Mouse (Mus musculus) ES-CJ7 (cell line): ENCODE data around the gene Gm43552.
"Not testable (repeated sequence)": the region's sequence is repeated elsewhere in the genome, so short reads cannot be mapped to it uniquely, and the experiment has no call there.

Source experiments
- DNase-seq: peaks from one replicate; pipeline ENCODE4 v3.0.0; 2011; ENCODE audit warnings: low read depth, low spot score

Gene Gm43552

DNA sequence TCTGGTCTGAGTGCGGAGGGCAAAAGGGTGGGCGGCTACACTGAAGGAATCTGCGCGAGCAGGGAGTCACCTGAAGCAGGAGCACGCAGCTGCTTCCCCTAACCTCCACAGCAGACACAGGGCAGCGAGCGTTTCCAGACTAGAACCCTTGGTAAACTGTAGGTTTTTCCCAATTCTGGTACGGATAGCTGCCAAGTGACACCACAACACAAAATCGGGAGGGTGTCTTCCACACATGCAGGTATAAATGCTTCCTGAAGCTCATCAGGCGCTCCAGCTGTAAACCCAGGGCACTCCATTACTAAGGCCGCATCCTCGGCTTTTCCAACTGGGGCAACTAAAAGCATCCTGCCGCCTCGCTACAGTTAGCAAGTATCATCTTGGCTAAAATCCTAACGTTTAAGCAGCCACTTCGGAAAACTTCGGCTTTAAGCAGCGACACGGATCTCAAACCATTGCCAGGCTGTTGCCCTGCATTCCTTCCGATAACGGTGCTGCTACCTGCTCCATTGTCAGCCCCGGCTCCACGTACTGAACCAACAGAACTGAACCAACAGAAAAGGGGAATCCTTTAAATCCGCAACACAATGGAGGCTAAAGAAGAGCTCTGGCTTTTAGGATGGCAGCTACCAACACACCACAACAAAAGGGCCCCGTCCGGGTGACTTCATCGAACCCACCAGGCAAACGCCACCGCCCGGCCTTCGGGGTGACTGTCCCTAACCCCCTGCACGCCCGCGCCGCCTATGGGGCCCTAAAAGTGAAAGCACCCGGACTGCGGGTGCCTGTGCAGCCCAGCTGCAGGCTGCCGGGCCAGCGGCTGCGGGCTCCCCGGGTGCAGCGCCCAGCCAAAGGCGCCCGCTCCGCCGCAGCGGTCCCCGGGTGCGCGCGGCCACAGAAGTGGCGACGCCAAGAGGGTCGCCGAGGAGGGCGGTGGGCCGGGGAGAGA, 592 bp downstream of the Gm43552 start:
- DNase-seq = peak; percentile 51

GRCm38 (mm10) chr5:65489830-65490229, 2.8 kb downstream of the Gm43552 start:
- DNase-seq = no peak

DNA sequence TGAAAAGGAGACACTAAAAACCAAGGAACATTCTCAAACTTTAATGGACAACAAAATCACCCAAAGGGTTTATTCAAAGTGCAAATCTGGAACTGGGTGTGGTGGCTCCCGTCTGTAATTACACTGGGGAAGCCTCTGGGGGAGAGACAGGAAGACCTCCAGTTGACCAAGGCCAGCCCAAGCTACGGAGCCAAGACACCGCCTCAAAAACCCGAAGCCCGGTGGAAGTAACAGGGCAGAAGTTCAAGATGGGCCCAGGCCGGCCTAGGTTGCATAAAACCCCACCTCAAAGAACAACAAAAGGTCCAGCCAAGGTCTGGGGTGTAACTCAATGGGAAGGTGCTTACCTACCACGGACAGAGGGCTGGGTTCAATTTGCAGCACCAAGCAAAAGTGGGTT, 3.9 kb downstream of the Gm43552 start:
- DNase-seq = peak; percentile 48

GRCm38 (mm10) chr5:65487381-65487780, 5.3 kb downstream of the Gm43552 start:
- no peak for DNase-seq

DNA sequence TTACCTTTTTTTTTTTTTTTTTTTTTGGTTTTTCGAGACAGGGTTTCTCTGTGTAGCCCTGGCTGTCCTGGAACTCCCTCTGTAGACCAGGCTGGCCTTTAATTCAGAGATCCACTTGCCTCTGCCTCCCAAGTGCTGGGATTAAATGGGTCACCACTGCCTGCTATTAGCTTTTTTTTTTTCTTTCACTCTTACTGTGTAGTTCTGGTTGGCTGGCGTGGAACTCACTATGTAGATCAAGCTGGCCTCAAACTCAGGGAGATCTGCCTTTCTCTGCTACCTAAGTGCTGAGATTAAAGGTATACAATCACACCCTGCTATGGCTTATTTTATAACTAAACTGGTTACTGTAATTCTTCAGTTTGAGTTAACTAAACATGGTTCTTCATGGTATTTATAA, 6.1 kb downstream of the Gm43552 start:
- no peak for DNase-seq

DNA sequence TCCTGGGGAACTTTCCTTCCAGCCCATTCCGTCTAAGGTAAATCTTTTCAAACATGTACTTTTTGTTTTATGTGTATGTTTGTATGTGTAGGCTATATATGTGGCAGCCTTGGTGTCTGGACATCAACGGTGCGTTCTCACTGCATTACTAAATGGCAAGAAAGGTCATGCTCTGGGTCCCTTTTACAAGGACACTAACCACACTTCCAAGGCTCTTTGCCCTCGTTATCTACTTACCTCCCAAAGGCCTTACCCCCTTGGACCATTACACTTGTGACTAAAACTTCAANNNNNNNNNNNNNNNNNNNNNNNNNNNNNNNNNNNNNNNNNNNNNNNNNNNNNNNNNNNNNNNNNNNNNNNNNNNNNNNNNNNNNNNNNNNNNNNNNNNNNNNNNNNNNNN, 9.6 kb downstream of the Gm43552 start:
- no peak for DNase-seq

DNA sequence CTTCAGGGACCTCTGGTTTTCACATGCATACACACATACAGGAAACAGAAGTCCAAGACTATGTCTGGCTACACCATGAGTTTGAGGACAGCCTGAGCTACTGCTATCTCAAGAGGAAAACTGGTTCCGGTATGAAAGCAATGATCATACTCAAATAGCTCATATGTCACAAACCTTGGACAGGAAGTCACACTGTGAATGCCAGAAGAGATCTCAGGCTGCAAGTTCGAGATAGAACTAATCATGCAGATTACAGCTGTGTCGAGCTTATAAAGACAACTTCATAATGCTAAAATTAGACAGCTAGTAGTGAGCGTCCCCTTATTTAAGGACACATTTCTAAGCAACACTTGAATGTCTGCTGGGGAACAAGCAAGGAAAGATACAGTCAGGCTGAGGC, 12.1 kb downstream of the Gm43552 start:
- DNase-seq = no peak

- no peak for DNase-seq
These were observed 12.8 kb downstream of the Gm43552 start for GRCm38 (mm10) chr5:65479681-65480445.

DNA sequence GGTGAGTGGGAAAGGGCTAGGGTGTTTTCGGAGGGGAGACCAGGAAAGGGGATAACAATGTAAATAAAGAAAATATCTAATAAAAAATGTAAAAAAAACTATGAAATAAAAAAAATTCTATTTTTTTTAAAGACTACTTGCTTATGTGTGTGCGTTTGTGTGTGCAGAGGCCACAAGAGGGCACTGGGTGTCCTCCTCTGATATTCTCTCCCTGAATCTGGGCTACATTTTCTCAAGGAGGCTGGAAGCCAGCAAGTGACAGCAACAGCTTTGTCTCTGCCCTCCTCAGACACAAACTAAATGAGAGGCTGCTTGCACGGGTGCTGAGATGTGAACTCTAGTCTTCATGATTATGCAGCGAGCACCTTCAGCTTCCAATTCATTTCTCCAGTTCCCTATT, 14.4 kb downstream of the Gm43552 start:
- DNase-seq = peak; percentile 14

DNA sequence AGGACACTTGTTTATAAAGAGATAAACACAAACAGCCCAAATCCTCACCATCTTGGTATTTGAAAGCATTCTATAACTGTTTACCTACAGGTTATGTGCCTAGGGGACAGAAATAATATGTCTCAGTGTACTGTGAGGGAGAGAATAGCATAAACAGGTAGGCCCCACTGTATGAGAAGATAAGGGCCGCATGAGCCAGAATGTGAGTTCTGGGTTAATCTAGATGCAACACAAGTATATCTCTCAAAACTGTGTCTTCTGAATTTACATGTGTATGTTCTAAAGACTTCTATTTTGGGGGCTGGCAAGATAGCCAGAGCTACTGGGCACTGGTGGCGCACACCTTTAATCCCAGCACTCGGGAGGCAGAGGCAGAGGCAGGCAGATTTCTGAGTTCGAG, 15.9 kb downstream of the Gm43552 start:
- not testable (repeated sequence) for DNase-seq

GRCm38 (mm10) chr5:65475806-65476205, 16.8 kb downstream of the Gm43552 start:
- no peak for DNase-seq

- DNase-seq = no peak
These were observed 22.9 kb downstream of the Gm43552 start for GRCm38 (mm10) chr5:65469766-65470165.

GRCm38 (mm10) chr5:65466911-65467310, 25.7 kb downstream of the Gm43552 start:
- DNase-seq = peak; percentile 83

DNA sequence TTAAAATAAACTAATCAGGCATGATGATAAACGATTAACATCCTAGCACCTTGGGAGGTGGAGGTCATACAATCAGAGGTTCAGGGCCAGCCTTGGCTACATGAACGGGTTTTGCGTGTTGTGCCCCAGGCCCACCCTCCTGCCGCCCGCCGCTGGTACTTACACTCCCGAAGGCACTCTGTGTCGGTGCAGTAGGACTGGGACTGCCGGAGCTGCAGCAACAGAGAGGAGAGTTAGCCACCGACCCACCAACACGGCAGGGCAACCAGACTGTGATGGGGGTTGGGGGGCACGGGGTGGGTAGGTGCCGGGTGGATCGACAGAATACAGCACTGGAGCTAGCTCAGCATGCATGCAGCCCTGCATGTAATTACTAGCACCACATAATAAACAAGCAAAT, 32.3 kb downstream of the Gm43552 start:
- no peak for DNase-seq

DNA sequence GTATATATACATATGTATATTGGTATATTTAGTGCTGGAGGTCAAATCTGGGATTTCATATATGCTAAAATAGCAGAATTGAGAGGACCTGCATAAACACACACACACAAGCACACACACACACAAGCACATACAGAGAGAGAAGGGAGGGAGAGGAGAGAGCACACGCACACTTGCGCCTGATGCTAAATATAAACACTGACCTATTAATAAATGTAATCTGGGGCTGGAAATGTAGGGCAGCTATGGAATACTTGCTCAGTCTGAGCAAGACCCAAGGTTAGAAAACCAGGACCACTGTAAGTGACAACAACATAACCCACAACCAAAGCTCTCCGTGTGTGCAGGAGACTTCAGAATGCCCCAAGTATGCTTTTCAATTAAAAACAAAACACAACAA, 33.2 kb downstream of the Gm43552 start:
- DNase-seq = no peak

DNA sequence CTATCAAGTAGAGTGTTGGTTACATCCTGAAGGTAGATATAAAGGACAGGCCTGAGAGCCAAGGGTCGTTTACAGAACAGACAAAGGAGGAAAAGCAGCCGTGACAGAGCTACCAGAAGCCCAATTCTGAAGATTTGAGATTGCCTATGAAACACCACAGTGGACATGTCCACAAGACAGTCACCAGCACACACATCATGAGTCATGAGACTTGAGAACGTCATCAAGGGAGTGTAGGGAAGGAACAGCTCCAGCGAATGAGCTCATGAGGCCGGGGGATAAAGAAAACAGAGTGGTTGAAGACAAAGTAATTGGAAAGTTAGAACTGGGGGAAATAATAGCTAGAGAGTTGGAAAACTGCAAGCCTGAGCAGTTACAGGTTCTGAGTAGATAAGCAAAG, 34.8 kb downstream of the Gm43552 start:
- no peak for DNase-seq

DNA sequence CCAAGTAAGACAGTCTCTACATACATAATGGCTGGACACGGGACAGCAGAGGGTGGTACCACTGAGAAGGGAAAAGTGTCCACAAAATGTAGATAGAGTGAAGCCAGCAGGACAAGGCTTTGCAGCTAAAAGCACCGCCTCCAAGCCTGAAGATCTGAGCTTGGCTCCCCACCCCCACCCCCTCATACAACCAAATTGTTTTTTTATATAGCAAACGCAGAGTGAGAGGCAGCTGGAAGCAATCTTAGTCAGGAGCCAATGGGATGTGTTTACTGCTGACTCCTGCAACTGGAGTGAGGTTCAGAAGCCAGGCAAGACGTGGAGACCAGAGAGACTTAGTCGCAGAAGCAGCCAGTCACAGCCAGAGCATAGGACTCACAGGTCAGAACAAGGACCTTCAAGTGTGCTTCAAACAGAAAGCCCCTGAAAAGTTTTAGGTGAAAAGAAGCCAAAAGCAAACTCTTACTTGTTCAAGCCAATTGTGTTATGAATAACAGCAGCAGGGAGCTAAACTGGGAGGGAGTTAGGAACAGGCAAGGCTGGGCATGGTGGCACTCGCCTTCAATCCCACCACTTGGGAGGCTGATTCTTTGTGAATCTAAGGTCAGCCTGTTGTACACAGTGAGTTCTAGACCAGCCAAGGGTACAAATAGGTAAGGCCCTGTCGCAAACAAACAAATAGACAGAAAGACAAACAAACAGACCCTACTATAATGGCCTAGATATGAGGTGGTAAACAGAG, 35.4 kb downstream of the Gm43552 start:
- DNase-seq = no peak

DNA sequence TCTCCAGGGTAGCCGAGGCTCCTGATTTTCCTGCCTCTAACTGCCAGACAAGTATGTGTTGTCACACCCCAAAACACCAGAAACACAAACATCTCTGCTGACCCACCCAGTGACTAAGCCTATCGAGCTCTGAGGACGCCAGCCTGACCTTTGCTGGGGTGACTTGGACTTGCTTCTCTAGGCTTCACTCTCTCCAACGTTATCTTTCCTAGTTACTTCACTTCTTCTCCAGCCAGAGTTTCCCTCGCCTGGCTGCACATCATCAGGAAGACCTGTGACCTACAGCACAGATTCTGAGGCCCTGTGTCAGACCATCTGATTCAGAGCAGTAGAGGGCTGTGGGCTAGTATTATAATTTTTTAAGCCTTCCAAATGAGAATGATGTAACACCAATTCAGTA, 37.9 kb downstream of the Gm43552 start:
- DNase-seq = no peak

DNA sequence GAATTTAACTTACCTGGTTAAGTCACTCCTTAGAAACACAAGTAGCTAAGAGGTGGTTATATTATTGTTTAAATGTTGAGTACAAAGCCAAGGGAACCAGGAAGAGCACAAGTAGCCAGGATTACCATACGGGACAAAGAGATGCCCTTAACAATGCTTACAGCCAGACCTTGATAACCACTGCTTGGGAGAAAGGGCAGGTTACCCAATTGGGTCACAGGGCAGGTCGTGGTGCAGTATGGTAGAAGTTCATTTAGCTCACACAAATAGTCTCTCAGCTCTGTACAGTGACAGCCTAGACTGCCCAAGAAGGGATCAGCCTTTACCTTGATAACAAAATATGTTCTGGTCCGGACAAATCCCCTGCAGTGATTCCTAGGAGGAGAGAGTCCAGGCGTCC, 43.7 kb downstream of the Gm43552 start:
- DNase-seq = no peak

- DNase-seq = no peak
These were observed 44.8 kb downstream of the Gm43552 start for GRCm38 (mm10) chr5:65447826-65448225.

DNA sequence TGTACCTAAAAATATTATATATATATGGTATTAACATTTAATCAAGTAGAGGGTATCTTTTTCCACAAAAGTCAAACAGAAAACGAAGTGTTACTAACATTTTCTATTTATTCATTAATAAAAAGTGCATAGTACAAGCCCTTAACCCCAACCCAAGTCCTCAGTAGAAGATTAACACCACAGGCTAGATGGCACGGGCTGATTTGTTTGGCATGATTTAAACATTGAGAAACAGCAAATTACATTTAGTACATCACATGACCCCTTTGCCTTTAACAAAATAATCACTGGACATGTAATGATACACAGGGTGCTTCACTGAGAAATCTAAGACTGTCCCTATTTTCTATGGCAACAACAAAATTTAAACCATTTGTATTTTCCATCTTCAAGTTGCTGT, 45.9 kb downstream of the Gm43552 start:
- DNase-seq = no peak

- DNase-seq = no peak
These were observed 47.7 kb downstream of the Gm43552 start for GRCm38 (mm10) chr5:65444981-65445380.
